21 mouse cellular contexts compared by ENCODE assay signal in the genomic region with DNA sequence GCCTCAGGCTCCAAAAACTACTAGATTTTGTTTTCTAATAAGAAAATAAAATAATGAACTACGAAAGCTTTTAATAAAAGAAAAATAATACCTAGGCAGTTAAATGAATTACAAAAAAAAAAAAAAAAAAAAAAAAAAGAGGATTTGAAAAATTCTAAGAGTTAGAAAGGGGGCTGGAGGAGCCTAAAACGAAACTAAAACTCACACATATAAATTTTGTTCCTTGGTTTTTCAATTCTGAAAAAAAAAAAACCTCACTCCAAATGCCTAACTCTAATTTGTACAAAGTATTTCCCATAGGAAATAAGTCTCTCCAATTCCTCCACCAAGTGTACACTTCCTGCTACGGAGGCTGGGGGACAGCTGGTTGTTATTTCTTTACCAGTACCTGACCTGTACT. TPM values are rescaled to one million over a fixed set of nuclear protein-coding genes. Genes with fewer than 3 reads are reported as not detected.
DNase-seq lines count a peak whose midpoint lies in the region; ATAC-seq and TF ChIP-seq lines count a peak whose summit lies in the region.
"Had no signal": no experiment of that assay in that cellular context is flagged by ENCODE, and none has a peak within 500 bp of the region (broad histone marks: within the 10 kb centered on the region; RNA-seq: fewer than 3 reads in every experiment).

No protein-coding gene starts in this region.

- no peak overlapping the region for H3K9ac ChIP-seq in heart, embryonic 12.5 days
- no peak overlapping the region for H3K9ac ChIP-seq in lung, embryonic 14.5 days
- no peak overlapping the region for H3K9ac ChIP-seq in liver, embryonic 12.5 days
- H3K9ac ChIP-seq: embryonic facial prominence, embryonic 15.5 days; forebrain, postnatal 0 days; hindbrain, embryonic 13.5 days; midbrain, embryonic 13.5 days; neural tube, embryonic 12.5 days had no signal

- ATAC-seq in heart, embryonic 12.5 days (ENCODE audit: insufficient number of reproducible peaks, low FRiP score), result no peak
- ATAC-seq in lung, embryonic 14.5 days (ENCODE audit: insufficient read depth), result no peak
- no peak for ATAC-seq in liver, embryonic 12.5 days
- ATAC-seq: forebrain, postnatal 0 days; inflammation-experienced regulatory T-cells, adult 6 months; midbrain, embryonic 13.5 days had no signal

- H3K27ac ChIP-seq in heart, embryonic 12.5 days (ENCODE audit: poor library complexity, severe bottlenecking), result no peak overlapping the region
- H3K27ac ChIP-seq in lung, embryonic 14.5 days (ENCODE audit: low read depth), result 0 out of 2 replicates have a peak overlapping the region, but pooled peaks have one; percentile 36
- H3K27ac ChIP-seq in liver, embryonic 12.5 days, result no peak overlapping the region
- H3K27ac ChIP-seq: embryonic facial prominence, embryonic 15.5 days; forebrain, embryonic 10.5 days; heart, embryonic 10.5 days; hindbrain, embryonic 13.5 days; midbrain, embryonic 13.5 days; neural tube, embryonic 12.5 days had no signal

- H3K27me3 ChIP-seq in heart, embryonic 12.5 days (replicated peaks), result no peaks in the 10 kb centered on the region
- no peaks in the 10 kb centered on the region for H3K27me3 ChIP-seq in lung, embryonic 14.5 days (ENCODE audit: insufficient read depth, low read length)
- no peaks in the 10 kb centered on the region for H3K27me3 ChIP-seq in liver, embryonic 12.5 days (replicated peaks)
- H3K27me3 ChIP-seq: embryonic facial prominence, embryonic 15.5 days; hindbrain, embryonic 13.5 days; midbrain, embryonic 13.5 days; neural tube, embryonic 12.5 days had no signal

- peaks cover 15% of the 10 kb centered on the region for H3K4me1 ChIP-seq in heart, embryonic 12.5 days (replicated peaks)
- peaks cover 6% of the 10 kb centered on the region for H3K4me1 ChIP-seq in lung, embryonic 14.5 days (ENCODE audit: insufficient read depth)
- peaks cover 33% of the 10 kb centered on the region for H3K4me1 ChIP-seq in liver, embryonic 12.5 days
- H3K4me1 ChIP-seq: neural tube, embryonic 12.5 days had no signal

- TF ChIP-seq CTCF in lung, embryonic 14.5 days (IDR thresholded peaks at IDR 0.05; ENCODE audit: low read depth), result no peak

- H3K36me3 ChIP-seq in heart, embryonic 12.5 days, result peaks cover 6% of the 10 kb centered on the region
- peaks cover 13% of the 10 kb centered on the region for H3K36me3 ChIP-seq in lung, embryonic 14.5 days (ENCODE audit: insufficient read depth)
- H3K36me3 ChIP-seq in liver, embryonic 12.5 days, result peaks cover 25% of the 10 kb centered on the region

- 81% methylated on average over 3 of the region's 3 CpGs for WGBS in heart, embryonic 12.5 days
- WGBS in lung, embryonic 14.5 days, result 73% methylated on average over 3 of the region's 3 CpGs
- 73% methylated on average over 3 of the region's 3 CpGs for WGBS in liver, embryonic 12.5 days (ENCODE audit: insufficient replicate concordance)

- no peak for DNase-seq in heart, postnatal 4 days
- DNase-seq in lung, embryonic 14.5 days, result no peak
- DNase-seq in lung, postnatal 14 days, result no peak
- DNase-seq in A20 (ENCODE audit: low read depth, low spot score), result peak; percentile 32
- no peak for DNase-seq in thymus, postnatal 14 days
- DNase-seq in yolk sac, embryonic 10.5 days (ENCODE audit: low spot score), result no peak
- DNase-seq: cerebellum, adult 8-10 months; forebrain, postnatal 0 days; kidney, adult 2 months; kidney, postnatal 25 days; right cerebral cortex, adult 18-20 months; thymus, postnatal 25 days had no signal

- no peaks in the 10 kb centered on the region for H3K9me3 ChIP-seq in heart, embryonic 12.5 days (replicated peaks)
- no peaks in the 10 kb centered on the region for H3K9me3 ChIP-seq in lung, embryonic 14.5 days (ENCODE audit: low read depth, low read length)
- H3K9me3 ChIP-seq in liver, embryonic 12.5 days (replicated peaks), result no peaks in the 10 kb centered on the region
- H3K9me3 ChIP-seq: embryonic facial prominence, embryonic 15.5 days; forebrain, embryonic 10.5 days; heart, embryonic 10.5 days; hindbrain, embryonic 13.5 days; midbrain, embryonic 13.5 days; neural tube, embryonic 12.5 days had no signal

- H3K4me2 ChIP-seq in heart, embryonic 12.5 days, result 0 out of 2 replicates have a peak overlapping the region, but pooled peaks have one; percentile 39
- H3K4me2 ChIP-seq in lung, embryonic 14.5 days, result peak overlapping the region; percentile 43; the same call in 1 of the 2 replicates
- H3K4me2 ChIP-seq in liver, embryonic 12.5 days, result peak overlapping the region; percentile 47; the same call in 1 of the 2 replicates
- H3K4me2 ChIP-seq: embryonic facial prominence, embryonic 15.5 days; hindbrain, embryonic 13.5 days; midbrain, embryonic 13.5 days; neural tube, embryonic 12.5 days had no signal

- no peak overlapping the region for H3K4me3 ChIP-seq in heart, embryonic 12.5 days
- H3K4me3 ChIP-seq in lung, embryonic 14.5 days (ENCODE audit: low read depth, low read length), result no peak overlapping the region
- H3K4me3 ChIP-seq in liver, embryonic 12.5 days, result no peak overlapping the region
- H3K4me3 ChIP-seq: embryonic facial prominence, embryonic 15.5 days; forebrain, embryonic 10.5 days; hindbrain, embryonic 13.5 days; midbrain, embryonic 13.5 days; neural tube, embryonic 12.5 days had no signal

RNA-seq across cellular contexts. Expression of a gene that starts 3.4 kb away (rescaled TPM):
- 50.8 and 51.1 TPM in 2 replicates for polyA plus RNA-seq in heart, embryonic 12.5 days (2016; fragmentation: Nextera tagmentation; extraction: Ambion mirVana)
- total RNA-seq in heart, postnatal 4 days (2021), result 10 to 100 TPM; 27.4 to 28.1 TPM
- 71.9 and 75.3 TPM in 2 replicates for polyA plus RNA-seq in lung, embryonic 14.5 days (2014; fragmentation: Nextera tagmentation; extraction: Ambion mirVana)
- polyA plus RNA-seq in liver, embryonic 12.5 days (2016; fragmentation: Nextera tagmentation; extraction: Ambion mirVana), result 41.1 and 42.5 TPM in 2 replicates

RNA-seq across cellular contexts. Expression of a gene that starts 44.2 kb away (rescaled TPM):
- polyA plus RNA-seq in heart, embryonic 12.5 days (2016; fragmentation: Nextera tagmentation; extraction: Ambion mirVana), result 3.9 and 5.0 TPM in 2 replicates
- total RNA-seq in heart, postnatal 4 days (2021), result 10 to 100 TPM; 76.0 to 82.2 TPM
- polyA plus RNA-seq in lung, embryonic 14.5 days (2014; fragmentation: Nextera tagmentation; extraction: Ambion mirVana), result 0.38 and 0.53 TPM in 2 replicates
- 0.01 TPM in 1 of 2 replicates, not detected in the other for polyA plus RNA-seq in liver, embryonic 12.5 days (2016; fragmentation: Nextera tagmentation; extraction: Ambion mirVana)
